Mouse (Mus musculus): Measurements from ENCODE around the gene Ascc1.
"Not testable (repeated sequence)": the region's sequence is repeated elsewhere in the genome, so short reads cannot be mapped to it uniquely, and the experiment has no call there.

DNA sequence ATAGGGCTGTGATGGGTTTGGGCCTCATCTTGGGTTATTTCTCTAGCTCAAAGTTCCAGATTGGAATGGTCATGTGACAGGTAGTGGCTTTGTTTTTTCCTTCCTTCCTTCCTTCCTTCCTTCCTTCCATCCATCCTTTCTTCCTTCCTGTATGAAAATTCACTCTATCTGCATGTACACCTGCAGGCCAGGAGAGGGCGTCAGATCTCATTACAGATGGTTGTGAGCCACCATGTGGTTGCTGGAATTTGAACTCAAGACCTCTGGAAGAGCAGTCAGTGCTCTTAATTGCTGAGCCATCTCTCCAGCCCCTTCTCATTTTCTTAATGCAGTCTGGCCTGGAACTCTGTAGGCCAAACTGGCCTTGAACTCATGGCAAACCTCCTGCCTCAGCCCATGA lies 133.4 kb downstream of the Ascc1 start:
- TF ChIP-seq SMC3 (IDR thresholded peaks at IDR 0.05; ENCODE audit: low read depth, low read length); POLR2A (IDR thresholded peaks at IDR 0.05; ENCODE audit: control insufficient read depth in 1 of 2, insufficient read depth in 1 of 2, low read depth in 1 of 2, low read length in 2 of 2, poor library complexity in 1 of 2); ZMIZ1 (IDR thresholded peaks at IDR 0.05; ENCODE audit: low read depth, low read length); TAL1 (IDR thresholded peaks at IDR 0.05; ENCODE audit: low read length); MYC (IDR thresholded peaks at IDR 0.05; ENCODE audit: low read depth, low read length); POLR2AphosphoS2 (IDR thresholded peaks at IDR 0.05; ENCODE audit: low read length); GATA1 (IDR thresholded peaks at IDR 0.05; ENCODE audit: low read depth, low read length); USF1 (IDR thresholded peaks at IDR 0.05; ENCODE audit: low read depth, low read length): not testable (repeated sequence)
- peak in 2 of 3 experiments; percentile 8 to 19; a peak in 1 of 6 replicates for TF ChIP-seq CTCF (IDR thresholded peaks at IDR 0.05 in 2 of 3, conservative IDR thresholded peaks at IDR 0.05 in 1 of 3; ENCODE audit: control insufficient read depth in 1 of 3, insufficient read depth in 1 of 3, low read depth in 2 of 3, low read length in 3 of 3, poor library complexity in 1 of 3, severe bottlenecking in 1 of 3)
